Mouse (Mus musculus) embryonic stem cell, embryonic (primary cell): Measurements from ENCODE around the gene Vmn1r197.
"Not testable (repeated sequence)": the region's sequence is repeated elsewhere in the genome, so short reads cannot be mapped to it uniquely, and the experiment has no call there.

Source experiments
- CTCF ChIA-PET, 4 experiments: fragments of 300-600 bp in 2 of 4; fragments of 350-600 bp in 2 of 4; sonication (Branson Sonifier 250); formaldehyde crosslinking; loops; one replicate each; lab custom pipeline; 2022; ENCODE audit warnings: inconsistent platforms in 2 of 4; lab: Charles Lee
- POLR2A ChIA-PET, 4 experiments: fragments of 300-600 bp in 2 of 4; fragments of 350-600 bp in 2 of 4; sonication (Branson Sonifier 250); formaldehyde crosslinking; loops; one replicate each; lab custom pipeline; 2022; ENCODE audit warnings: antibody characterized with exemption in 4 of 4, inconsistent platforms in 1 of 4; lab: Charles Lee

Vmn1r197 gene

DNA sequence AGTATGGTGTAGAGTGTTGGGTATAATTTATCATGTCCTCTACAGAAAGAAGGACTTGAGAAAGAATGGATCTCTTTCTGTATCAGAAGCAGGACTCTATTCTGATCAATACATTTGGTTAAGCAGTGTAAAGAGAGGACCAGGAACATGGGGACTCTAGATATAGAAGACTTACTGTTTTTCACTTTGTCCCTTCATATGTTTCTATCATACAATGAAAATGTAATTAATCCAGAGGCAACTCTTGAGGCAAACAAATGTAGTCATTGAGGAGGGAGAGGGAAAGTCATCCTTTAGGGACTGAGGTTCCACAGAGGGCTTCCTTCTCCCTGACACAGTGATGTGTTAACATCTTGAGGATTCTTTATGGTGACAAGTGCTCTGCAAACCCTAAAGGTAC lies at the start of gene Vmn1r197:
Gene Vmn1r197, plus strand, starts transcription at position 301 of the 400 bp plus-strand sequence.
- POLR2A ChIA-PET, result no interaction called here

GRCm38 (mm10) chr13:22284578-22284977 lies 39.8 kb upstream of the Vmn1r197 start:
- POLR2A ChIA-PET, result no interaction called here
- CTCF ChIA-PET, result interaction anchor here in 1 of 4 experiments (0.6 kb wide), 1 partner anchor 1117 kb away, joined by 3 read pairs; no protein-coding TSS in a partner anchor

More for the DNA sequence above, at the start of gene Vmn1r197:
- CTCF ChIA-PET, result no interaction called here

DNA sequence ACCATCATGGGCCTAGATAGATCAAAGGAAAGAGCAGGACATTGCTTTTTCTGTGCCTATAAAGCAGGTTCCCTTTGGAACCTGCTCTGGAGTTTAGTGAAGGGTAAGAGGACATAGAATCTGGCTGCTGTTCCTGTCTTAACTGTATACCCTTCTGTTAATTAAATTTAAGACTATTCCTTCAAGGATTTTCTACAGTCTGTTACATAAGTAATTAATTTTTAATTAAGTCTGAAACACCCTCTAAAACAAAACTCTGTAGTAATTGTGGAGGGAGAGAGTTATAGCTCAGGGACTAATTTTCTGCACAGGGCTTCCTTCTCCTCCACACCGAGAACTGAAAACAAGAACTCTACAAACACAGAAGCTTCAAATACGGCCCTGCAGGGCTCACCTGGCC lies 34.8 kb upstream of the Vmn1r197 start, which contains the start of gene Vmn1r196:
Gene Vmn1r196, plus strand, starts transcription at position 301 of the 400 bp plus-strand sequence.
- ChIA-PET CTCF (no interaction called here), POLR2A (no interaction called here)

- CTCF ChIA-PET, POLR2A ChIA-PET: not testable (repeated sequence)
Measured at GRCm38 (mm10) chr13:22308075-22308474, 16.3 kb upstream of the Vmn1r197 start.

GRCm38 (mm10) chr13:22315361-22315760 lies 9.0 kb upstream of the Vmn1r197 start:
- CTCF ChIA-PET, result no interaction called here
- POLR2A ChIA-PET, result no interaction called here

DNA sequence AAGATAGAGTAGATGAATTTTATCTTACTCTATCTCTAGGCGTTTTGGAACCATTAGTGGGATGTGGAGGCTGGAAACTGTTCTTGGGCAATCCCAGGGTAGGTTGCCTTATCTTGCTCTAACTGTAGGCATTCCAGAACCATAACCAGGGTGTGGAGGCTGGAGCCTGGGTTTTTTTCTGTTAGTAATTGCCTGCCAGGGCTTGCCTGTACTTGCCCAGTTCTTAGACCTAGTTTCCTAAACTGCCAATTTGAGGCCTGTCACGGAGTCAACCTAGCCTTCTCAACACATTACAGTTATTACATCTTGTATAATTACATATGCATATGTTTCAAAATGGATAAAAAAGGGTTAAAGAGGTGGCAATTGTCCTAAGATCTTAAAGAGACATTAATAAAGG lies 7.0 kb upstream of the Vmn1r197 start:
- ChIA-PET CTCF (no interaction called here), POLR2A (no interaction called here)

- POLR2A ChIA-PET, result interaction anchor here in 3 of 4 experiments (0.6 to 1.2 kb wide), 7 partner anchors 59 to 566 kb away, joined by 3 to 13 read pairs (median 4); partner anchors contain the start of genes Hist1h2ag (in 1 of the 3), Hist1h2bj (in 1 of the 3), Hist1h2bn (in 1 of the 3) and Pom121l2 (in 1 of the 3)
- CTCF ChIA-PET, result no interaction called here
Measured at GRCm38 (mm10) chr13:22320091-22320490, 4.3 kb upstream of the Vmn1r197 start.

GRCm38 (mm10) chr13:22333269-22333668 lies 8.9 kb downstream of the Vmn1r197 start:
- POLR2A ChIA-PET, result no interaction called here
- CTCF ChIA-PET, result no interaction called here

DNA sequence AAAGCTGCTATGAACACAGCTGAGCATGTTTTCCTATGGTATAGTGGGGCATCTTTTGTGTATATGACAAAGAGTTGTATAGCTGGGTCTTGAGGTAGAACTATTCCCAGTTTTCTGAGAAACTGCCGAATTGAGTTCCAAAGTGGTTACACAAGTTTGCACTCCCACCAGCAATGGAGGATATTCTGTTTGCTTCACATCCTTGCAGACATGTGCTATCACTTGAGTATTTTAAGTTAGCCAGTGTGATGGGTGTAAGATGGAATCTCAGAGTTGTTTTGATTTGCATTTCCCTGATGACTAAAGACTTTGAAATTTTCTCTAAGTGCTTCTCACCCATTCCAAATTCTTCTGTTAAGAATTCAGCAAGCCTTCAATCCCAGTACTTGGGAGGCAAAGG lies 11.2 kb downstream of the Vmn1r197 start:
- ChIA-PET CTCF (no interaction called here), POLR2A (no interaction called here)

GRCm38 (mm10) chr13:22350064-22350463 lies 25.7 kb downstream of the Vmn1r197 start, which contains the start of gene Vmn1r198:
Vmn1r198 (plus strand) TSS chr13:22350364.
- ChIA-PET POLR2A (no interaction called here), CTCF (no interaction called here)

- POLR2A ChIA-PET, result interaction anchor here in 1 of 4 experiments (0.6 kb wide), 1 partner anchor 307 kb away, joined by 3 read pairs; no protein-coding TSS in a partner anchor
- CTCF ChIA-PET, result interaction anchor here in 1 of 4 experiments (0.5 kb wide), 1 partner anchor 1877 kb away, joined by 3 read pairs; no protein-coding TSS in a partner anchor
Measured at GRCm38 (mm10) chr13:22350813-22351212, 26.4 kb downstream of the Vmn1r197 start.

GRCm38 (mm10) chr13:22379518-22379917 lies 55.1 kb downstream of the Vmn1r197 start, which contains the start of gene Vmn1r199:
Vmn1r199 (plus strand) TSS chr13:22379818.
- ChIA-PET CTCF (no interaction called here), POLR2A (no interaction called here)

DNA sequence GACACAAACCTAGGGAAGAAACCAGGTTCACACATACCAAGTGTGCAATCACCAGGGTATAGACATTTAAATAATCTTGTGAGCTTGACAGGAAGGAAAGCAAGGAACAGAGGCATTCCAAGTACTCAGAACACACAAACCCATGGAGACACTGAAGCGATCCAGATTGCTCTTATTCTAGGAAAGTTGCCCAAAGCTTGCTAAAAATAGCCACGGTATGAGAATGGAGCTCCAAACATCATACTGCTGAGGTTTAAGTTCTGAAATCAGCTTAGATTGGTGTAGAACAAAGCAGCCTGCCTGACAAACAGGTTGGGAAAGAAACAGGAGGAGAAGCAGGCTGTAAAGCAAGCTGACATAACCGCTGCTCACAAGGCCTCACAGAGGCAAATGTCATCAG lies 56.7 kb downstream of the Vmn1r197 start:
- CTCF ChIA-PET, result interaction anchor here in 1 of 4 experiments (0.6 kb wide), 1 partner anchor 12 kb away, joined by 3 read pairs; no protein-coding TSS in a partner anchor
- POLR2A ChIA-PET, result not testable (repeated sequence)
